Mouse (Mus musculus): Measurements from ENCODE around the gene Cdc42se1.
"Not testable (repeated sequence)": the region's sequence is repeated elsewhere in the genome, so short reads cannot be mapped to it uniquely, and the experiment has no call there.

Gene Cdc42se1

DNA sequence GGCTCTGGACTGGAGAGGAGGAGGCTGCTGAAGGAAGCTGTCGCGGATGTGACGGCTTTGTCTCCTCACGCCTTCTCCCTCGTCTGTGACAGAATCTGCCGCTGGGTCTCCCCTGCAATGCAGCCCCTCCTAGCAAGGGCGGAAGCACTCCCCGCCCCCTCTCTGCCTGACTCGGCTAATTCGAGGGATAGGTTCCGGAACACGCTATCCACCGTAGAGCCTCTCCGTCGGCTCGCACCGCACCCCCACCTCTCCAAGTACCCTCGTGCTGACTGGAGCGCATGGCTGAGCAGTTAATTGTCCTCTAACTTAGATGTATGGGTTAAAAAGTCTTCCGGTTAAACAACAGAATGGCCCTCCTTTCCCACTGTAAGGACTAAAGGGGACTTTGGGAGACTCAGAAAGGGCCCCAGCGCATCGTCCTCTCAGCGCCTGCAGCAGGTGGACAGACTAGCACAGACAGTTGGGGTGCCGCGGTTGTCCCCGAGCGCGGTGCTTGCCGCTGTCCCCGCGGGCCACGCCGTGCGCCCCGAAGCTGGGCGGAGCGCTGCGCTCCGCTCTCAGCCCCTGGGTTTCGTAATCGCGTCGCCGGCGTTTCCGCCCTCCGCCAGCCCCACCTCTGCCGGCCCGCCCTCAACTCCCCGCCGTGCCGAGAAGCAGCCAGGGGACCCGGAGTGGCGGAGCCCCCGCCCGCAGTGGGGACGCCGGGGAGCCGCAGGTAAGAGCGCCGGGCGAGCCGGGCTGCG lies at the start of gene Cdc42se1:
Gene Cdc42se1, plus strand, starts transcription at position 585 of the 746 bp plus-strand sequence.
- peak; percentile 96 for DNase-seq (ENCODE audit: low spot score in 2 of 2)

DNA sequence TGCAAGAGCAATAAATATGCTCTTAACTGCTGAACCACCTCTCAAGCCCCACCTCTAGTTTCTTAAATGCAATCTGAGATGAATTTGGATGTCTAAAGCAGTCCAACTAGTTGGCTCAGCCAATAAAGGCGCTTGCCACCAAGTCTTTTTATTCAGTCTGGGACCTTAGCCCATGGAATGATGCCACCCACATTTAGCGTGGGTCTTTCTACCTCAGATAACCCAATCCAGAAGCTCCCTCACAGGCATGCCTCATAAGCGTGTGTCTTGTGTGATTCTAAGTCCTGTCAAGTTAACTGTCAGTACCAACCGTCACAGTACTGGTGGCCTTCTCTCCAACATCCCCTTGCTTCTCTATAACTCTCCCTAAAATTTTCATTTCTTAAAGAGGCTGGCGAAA lies 49.6 kb upstream of the Cdc42se1 start:
- peak; percentile 69 to 80 for DNase-seq (ENCODE audit: low spot score in 2 of 2)

DNA sequence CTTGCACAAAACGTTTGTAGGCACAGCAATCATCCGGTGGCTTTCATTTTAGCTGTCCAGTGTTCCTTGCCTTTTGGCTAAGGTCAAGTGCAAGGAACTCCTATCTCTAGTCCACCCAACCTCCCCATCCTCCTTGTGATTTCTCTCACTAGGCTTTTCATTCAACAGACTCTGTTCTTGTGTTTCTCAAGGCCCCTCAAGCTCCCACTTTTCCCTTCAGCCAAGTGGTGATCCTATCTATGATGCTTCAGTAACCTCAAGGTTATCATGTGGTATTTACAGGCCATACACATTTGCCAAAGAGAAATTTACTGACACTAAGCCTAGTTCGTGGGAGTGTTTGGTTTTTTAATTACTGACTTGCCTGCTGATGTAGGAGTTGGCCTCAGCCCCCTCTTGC lies 48.6 kb upstream of the Cdc42se1 start:
- no peak for DNase-seq (ENCODE audit: low spot score in 2 of 2)

DNA sequence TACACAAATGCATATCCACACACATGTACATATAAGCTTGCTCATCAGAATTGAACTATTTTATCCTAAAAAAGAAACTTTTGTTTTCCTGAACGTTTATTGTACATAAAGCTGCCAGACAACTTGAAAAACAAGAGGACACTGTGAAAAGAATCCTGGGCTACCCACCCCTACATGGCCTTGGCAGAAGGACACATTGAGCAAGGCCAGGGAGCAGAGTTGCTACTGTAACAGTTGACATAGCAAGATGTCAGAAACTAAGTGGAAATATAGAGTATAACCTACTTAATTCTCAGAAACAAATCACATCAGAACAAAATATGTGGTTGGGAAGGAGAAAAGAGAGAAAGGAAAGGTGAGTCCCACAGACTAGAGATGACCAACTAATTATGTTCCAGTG lies 46.7 kb upstream of the Cdc42se1 start:
- DNase-seq (ENCODE audit: low spot score in 2 of 2), result no peak

DNA sequence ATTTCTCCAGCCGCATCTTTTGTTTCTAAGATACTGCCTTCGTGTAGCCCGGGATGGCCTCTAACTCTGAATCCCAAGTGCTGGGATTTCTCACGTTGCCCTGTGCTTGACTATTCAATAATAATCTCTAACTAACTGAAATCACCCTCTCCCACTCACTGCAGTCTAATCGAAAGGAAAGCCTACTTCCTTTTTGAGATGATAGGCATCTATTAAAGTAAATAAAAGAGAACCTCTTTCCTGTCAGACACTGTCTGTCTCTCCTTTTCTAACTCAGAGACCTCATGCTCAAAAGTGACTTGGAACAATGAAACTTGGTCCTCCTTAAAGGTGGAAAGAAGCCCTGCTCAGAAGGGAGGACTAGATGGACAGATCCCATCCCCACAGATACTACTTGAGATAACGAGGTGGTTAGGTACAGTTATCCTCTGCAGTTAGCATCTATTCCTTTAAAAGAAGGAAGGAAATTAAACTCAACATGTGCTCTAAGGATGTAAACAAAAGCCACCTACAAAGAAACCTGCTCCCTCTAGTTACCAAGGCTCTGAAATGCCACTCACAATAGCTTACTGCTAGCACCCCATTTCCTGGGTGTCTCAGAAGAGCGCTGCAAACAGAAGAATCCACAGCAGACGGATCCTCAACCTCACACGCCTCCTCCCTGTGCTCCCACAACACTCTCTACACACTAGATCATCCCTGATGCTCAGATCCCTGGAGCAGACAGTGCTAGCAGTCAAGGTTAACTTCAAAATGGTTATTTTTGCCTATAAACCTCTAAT lies 43.5 kb upstream of the Cdc42se1 start:
- DNase-seq (ENCODE audit: low spot score in 2 of 2), result no peak

DNA sequence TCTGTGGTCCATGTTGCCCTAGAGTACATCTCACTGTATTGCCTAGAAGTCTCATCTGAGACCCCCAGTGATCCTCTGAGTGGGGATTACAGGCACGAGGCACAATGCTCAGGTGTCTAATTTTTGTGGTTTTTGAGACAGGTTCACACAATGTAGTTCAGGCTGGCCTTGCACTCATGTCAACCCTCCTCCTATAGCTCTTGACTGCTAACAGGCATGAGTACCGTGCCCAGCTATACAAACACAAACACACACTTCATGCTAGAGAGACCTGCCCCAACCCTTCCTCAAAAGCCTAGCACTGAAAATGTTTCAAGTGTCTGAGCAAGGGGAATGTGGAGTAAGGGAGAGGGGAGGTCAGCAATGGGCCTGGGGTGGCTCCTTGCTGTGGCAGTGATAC lies 42.4 kb upstream of the Cdc42se1 start:
- DNase-seq (ENCODE audit: low spot score in 2 of 2), result no peak

DNA sequence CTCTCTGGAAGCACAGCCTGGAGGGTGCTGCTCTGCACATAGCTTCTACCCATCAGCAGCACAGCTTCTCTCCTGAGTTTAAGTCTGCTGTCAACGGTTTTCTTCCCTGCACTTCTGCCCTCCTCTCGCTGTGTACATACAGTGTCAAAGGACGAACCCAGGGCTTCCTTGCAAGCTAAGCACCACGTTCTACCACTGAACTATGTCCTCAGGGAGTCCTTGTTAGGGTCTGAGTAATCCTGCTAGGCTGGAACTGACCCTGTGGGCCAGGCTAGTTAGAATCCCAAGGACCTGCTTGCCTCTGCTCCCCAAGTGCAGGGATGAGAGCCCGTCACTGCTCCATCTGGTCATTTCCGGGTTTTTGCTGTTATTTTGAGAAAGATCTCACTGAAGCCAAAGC lies 41.6 kb upstream of the Cdc42se1 start:
- no peak for DNase-seq (ENCODE audit: low spot score in 2 of 2)

- no peak for DNase-seq (ENCODE audit: low spot score in 2 of 2)
Observed at GRCm38 (mm10) chr3:95194721-95195135, 33.8 kb upstream of the Cdc42se1 start.

DNA sequence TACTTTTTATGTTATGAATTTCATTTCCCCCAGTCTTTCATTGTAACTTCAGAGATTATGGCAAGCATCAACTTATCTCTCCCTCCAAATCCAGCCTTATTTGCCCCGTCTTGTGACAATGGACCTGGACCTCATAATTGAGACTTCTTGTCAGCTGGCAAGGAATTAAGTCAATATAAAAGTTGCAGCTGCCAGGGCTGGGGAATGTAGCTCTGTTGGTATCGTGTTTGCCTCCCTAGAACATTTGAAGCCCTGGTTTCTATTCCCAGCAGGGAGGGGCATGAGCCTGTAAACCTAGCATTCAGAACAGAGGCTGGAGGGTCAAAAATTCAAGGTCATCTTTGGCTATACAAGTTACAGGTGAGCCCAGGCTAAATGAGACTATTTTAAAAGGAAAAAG lies 32.8 kb upstream of the Cdc42se1 start:
- no peak for DNase-seq (ENCODE audit: low spot score in 2 of 2)

DNA sequence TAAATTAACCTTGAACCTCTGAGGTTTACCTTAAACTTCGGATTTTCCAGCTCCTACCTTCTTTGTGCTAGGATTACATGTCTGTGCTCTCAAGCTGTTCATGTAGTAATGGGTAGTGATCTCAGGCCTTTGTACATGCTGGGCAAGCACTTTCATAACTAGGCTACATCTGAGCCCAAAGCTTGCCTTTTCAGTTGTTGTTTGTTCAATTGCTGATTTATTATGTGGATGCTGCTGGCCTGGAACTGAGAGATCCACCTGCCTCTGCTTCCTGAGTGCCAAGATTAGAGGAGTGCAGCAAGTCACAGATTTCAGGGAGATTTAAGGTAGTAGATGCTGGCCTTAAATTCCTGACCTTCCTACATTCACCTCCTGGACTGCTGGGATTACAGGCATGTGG lies 29.4 kb upstream of the Cdc42se1 start:
- DNase-seq (ENCODE audit: low spot score in 2 of 2), result no peak

GRCm38 (mm10) chr3:95200132-95200531 lies 28.4 kb upstream of the Cdc42se1 start:
- no peak for DNase-seq (ENCODE audit: low spot score in 2 of 2)

DNA sequence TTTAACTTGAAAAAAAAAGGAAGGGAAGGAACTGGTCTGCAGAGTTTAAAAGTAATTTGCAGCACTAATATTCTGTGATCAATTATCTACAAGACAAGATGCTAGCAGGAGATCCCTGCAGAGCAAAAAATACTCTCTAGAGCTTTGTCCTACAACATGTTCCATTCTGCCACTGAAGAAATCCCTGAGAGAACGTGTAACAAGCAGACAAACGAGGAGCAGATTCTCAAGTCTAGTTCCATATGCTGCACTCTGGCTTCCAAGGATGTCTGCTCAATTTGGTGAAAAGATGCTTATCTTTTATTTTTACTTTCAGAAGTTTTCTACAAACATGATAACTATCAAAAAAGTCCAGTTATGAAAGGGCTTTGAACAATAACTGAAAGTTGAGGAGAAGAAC lies 28.0 kb upstream of the Cdc42se1 start:
- DNase-seq (ENCODE audit: low spot score in 2 of 2), result no peak

GRCm38 (mm10) chr3:95203880-95204279 lies 24.7 kb upstream of the Cdc42se1 start:
- DNase-seq (ENCODE audit: low spot score in 2 of 2), result peak; percentile 45 to 76

DNA sequence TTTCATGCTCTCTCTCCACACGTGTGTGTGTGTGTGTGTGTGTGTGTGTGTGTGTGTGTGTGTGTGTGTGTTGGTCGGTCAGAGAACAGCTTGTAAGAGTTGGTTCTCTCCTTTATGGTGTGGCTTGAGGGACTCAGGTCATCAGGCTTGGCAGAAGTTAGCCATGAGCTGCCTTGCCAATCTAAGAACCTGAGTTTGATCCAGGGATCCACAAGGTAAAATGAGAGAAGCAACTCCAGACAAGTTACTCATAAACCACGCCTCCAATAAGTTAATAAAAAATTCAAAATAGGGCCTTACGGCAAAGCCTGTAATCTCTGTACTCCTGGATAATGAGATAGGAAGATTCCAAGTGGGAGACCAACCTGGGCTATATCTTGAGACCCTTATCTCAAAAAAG lies 20.2 kb upstream of the Cdc42se1 start:
- no peak for DNase-seq (ENCODE audit: low spot score in 2 of 2)

- no peak for DNase-seq (ENCODE audit: low spot score in 2 of 2)
Observed at GRCm38 (mm10) chr3:95210585-95210984, 17.9 kb upstream of the Cdc42se1 start.

DNA sequence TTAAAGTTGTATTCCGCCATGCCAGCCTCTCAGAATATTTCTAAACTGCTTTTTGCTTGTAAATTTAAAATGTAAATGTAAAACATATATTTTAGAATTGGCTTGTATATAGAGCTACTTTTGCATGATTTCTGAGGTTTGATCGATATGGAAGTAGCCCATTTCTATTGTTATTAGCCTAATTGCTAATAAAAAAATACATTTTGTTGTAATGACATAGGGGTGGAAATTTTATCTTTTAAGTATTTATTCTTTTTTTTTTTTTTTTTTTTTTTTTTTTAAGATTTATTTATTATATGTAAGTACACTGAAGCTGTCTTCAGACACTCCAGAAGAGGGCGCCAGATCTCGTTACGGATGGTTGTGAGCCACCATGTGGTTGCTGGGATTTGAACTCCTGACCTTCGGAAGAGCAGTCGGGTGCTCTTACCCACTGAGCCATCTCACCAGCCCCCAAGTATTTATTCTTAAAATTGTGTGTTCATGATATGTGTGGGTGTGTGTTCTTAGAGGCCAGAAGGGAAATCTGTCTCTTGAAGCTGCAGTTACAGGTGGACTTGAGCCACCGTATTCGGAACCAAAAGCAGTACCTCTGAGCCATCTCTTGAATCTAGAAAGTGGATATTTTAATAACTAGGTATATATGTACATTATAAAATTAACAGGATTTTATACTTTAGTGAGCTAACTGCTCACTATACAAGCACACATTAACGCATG lies 15.5 kb upstream of the Cdc42se1 start:
- not testable (repeated sequence) for DNase-seq (ENCODE audit: low spot score in 2 of 2)

DNA sequence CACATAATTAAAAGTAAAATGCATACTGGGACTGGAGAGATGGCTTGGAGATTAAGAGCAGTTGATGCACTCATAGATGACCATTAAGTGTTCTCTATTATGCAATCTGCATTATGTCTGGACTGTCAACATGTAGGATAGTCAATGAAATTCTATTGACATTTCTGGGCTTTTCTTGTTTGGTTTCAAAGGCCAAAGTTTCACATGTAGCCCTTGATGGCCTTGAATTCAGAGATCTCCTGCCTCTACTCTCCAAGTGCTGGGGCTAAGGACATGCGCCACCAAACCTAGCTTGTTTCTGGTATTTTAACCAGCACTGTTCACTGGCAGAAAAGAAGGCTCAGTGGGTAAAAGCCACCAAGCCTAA lies 14.9 kb upstream of the Cdc42se1 start:
- no peak for DNase-seq (ENCODE audit: low spot score in 2 of 2)

GRCm38 (mm10) chr3:95216655-95217254 lies 11.8 kb upstream of the Cdc42se1 start:
- DNase-seq (ENCODE audit: low spot score in 2 of 2), result no peak

- DNase-seq (ENCODE audit: low spot score in 2 of 2), result peak; percentile 91 to 94
Observed at GRCm38 (mm10) chr3:95217255-95218134, 11.0 kb upstream of the Cdc42se1 start, which contains the start of gene Gabpb2. Gene Gabpb2 (minus strand): TSS chr3:95217916.

- DNase-seq (ENCODE audit: low spot score in 2 of 2), result no peak
Observed at GRCm38 (mm10) chr3:95218466-95219137, 9.9 kb upstream of the Cdc42se1 start.

DNA sequence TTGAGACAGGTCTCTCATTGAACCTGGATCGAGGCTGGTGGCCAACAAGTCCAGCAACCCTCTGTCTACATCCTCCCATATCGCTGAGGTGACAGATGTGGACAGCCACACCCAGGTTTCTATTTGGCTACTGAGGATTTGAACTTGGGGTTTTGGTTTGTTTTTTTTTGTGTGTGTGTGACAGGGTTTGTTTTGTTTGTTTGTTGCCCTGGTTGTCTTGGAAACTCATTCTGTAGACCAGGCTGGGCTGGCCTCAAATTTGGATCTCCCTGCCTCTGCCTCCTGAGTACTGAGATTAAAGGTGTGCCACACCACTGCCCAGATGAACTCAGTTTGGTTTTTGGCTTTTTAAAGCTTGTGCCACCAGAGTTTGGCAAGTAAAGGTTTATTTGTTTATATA lies 5.5 kb upstream of the Cdc42se1 start:
- DNase-seq (ENCODE audit: low spot score in 2 of 2), result no peak

Measured in right cerebral cortex, postnatal 10 days (tissue).